Mouse (Mus musculus) heart, embryonic 10.5 days (tissue): ENCODE measurements around the gene Dspp. TPM values are rescaled to one million over a fixed set of nuclear protein-coding genes. Genes with fewer than 3 reads are reported as not detected.
A peak's percentile ranks its signal among the peaks of the same experiment; 100 is the strongest.

ENCODE experiments used
- DNase-seq: peaks from one replicate; pipeline ENCODE4 v3.0.0-alpha.2; 2017; ENCODE audit warnings: low spot score
- H3K27ac ChIP-seq: fragments of 300-500 bp; sonication (generic); 2 replicates; pipeline ENCODE4 v1.5.1; 2016; ENCODE audit warnings: mild to moderate bottlenecking
- H3K27me3 ChIP-seq: fragments of 300-500 bp; sonication (generic); 2 replicates; pipeline ENCODE4 v1.6.1; 2016; ENCODE audit warnings: mild to moderate bottlenecking; ENCODE audit not compliant: poor library complexity, insufficient read depth, severe bottlenecking
- H3K36me3 ChIP-seq: fragments of 300-500 bp; sonication (generic); 2 replicates; pipeline ENCODE4 v1.6.1; 2016; ENCODE audit warnings: mild to moderate bottlenecking, moderate library complexity
- H3K4me1 ChIP-seq: fragments of 300-500 bp; sonication (generic); 2 replicates; pipeline ENCODE4 v1.6.1; 2016; ENCODE audit warnings: mild to moderate bottlenecking
- H3K4me3 ChIP-seq: fragments of 300-500 bp; sonication (generic); 2 replicates; pipeline ENCODE4 v1.5.1; 2016; ENCODE audit warnings: mild to moderate bottlenecking, moderate library complexity
- H3K9me3 ChIP-seq: fragments of 300-500 bp; sonication (generic); 2 replicates; pipeline ENCODE4 v1.6.1; 2016; ENCODE audit warnings: mild to moderate bottlenecking, moderate library complexity
- WGBS: fragments of 180-500 bp; shearing (Covaris S2); methylation state at CpG from one replicate; pipeline ENCODE4 v1.1.7; 2016; 5-methylcytosine and 5-hydroxymethylcytosine counted together
- polyA plus RNA-seq: library from polyadenylated mRNA; unstranded; fragments of >200 nt; fragmentation: Nextera tagmentation; extraction: Ambion mirVana; gene quantifications from 2 replicates; pipeline ENCODE4 v1.2.1, GENCODE M21; 2016

Dspp gene
- polyA plus RNA-seq = not detected in 2 replicates

GRCm38 (mm10) chr5:104170412-104170811, at the start of gene Dspp:
Gene Dspp (plus strand): TSS chr5:104170712.
- no peak within 1 kb of the TSS for H3K4me3 ChIP-seq
- no peaks in the 10 kb centered on the region for H3K9me3 ChIP-seq
- no peaks in the 10 kb centered on the region for H3K36me3 ChIP-seq
- 74% methylated on average over 7 of the region's 7 CpGs for WGBS
- no peaks in the 10 kb centered on the region for H3K27me3 ChIP-seq
- no peak for DNase-seq
- H3K27ac ChIP-seq = no peak within 1 kb of the TSS
- no peaks in the 10 kb centered on the region for H3K4me1 ChIP-seq

- Histone ChIP-seq H3K27ac (no peak overlapping the region), H3K4me3 (no peak overlapping the region), H3K9me3 (no peaks in the 10 kb centered on the region), H3K27me3 (no peaks in the 10 kb centered on the region), H3K4me1 (peaks cover 10% of the 10 kb centered on the region), H3K36me3 (no peaks in the 10 kb centered on the region)
- WGBS = 82% methylated on average over 6 of the region's 6 CpGs
- no peak for DNase-seq
Measured at GRCm38 (mm10) chr5:104124016-104124658, 46.4 kb upstream of the Dspp start.

- 71% methylated on average over 12 of the region's 12 CpGs for WGBS
- no peak overlapping the region for H3K4me3 ChIP-seq
- no peak overlapping the region for H3K27ac ChIP-seq
- no peak for DNase-seq
- no peaks in the 10 kb centered on the region for H3K36me3 ChIP-seq
- peaks cover 10% of the 10 kb centered on the region for H3K4me1 ChIP-seq
- no peaks in the 10 kb centered on the region for H3K27me3 ChIP-seq
- H3K9me3 ChIP-seq = no peaks in the 10 kb centered on the region
Measured at GRCm38 (mm10) chr5:104126561-104127320, 43.8 kb upstream of the Dspp start.

- Histone ChIP-seq H3K9me3 (no peaks in the 10 kb centered on the region), H3K36me3 (no peaks in the 10 kb centered on the region), H3K4me3 (no peak overlapping the region), H3K27me3 (no peaks in the 10 kb centered on the region), H3K4me1 (peaks cover 10% of the 10 kb centered on the region), H3K27ac (no peak overlapping the region)
- DNase-seq = no peak
- WGBS = 74% methylated on average over 1 of the region's 1 CpGs
Measured at GRCm38 (mm10) chr5:104127351-104127750, 43.2 kb upstream of the Dspp start.

GRCm38 (mm10) chr5:104128281-104129031, 42.1 kb upstream of the Dspp start:
- Histone ChIP-seq H3K4me1 (peaks cover 10% of the 10 kb centered on the region), H3K4me3 (no peak overlapping the region), H3K27me3 (no peaks in the 10 kb centered on the region), H3K36me3 (no peaks in the 10 kb centered on the region), H3K27ac (peak overlapping the region; percentile 59), H3K9me3 (no peaks in the 10 kb centered on the region)
- no peak for DNase-seq
- WGBS = 58% methylated on average over 12 of the region's 12 CpGs

- DNase-seq = no peak
- H3K27ac ChIP-seq = no peak overlapping the region
- H3K4me3 ChIP-seq = no peak overlapping the region
- no peaks in the 10 kb centered on the region for H3K9me3 ChIP-seq
- no peaks in the 10 kb centered on the region for H3K27me3 ChIP-seq
- no peaks in the 10 kb centered on the region for H3K36me3 ChIP-seq
- H3K4me1 ChIP-seq = peaks cover 10% of the 10 kb centered on the region
- 85% methylated on average over 4 of the region's 4 CpGs for WGBS
Measured at GRCm38 (mm10) chr5:104130891-104131290, 39.6 kb upstream of the Dspp start.

GRCm38 (mm10) chr5:104131544-104131943, 39.0 kb upstream of the Dspp start:
- Histone ChIP-seq H3K27me3 (no peaks in the 10 kb centered on the region), H3K4me1 (peaks cover 10% of the 10 kb centered on the region), H3K9me3 (no peaks in the 10 kb centered on the region), H3K4me3 (no peak overlapping the region), H3K36me3 (no peaks in the 10 kb centered on the region), H3K27ac (no peak overlapping the region)
- 54% methylated on average over 4 of the region's 4 CpGs for WGBS
- DNase-seq = no peak

- no peaks in the 10 kb centered on the region for H3K27me3 ChIP-seq
- no peak overlapping the region for H3K27ac ChIP-seq
- 66% methylated on average over 4 of the region's 4 CpGs for WGBS
- no peak for DNase-seq
- H3K4me3 ChIP-seq = no peak overlapping the region
- H3K36me3 ChIP-seq = no peaks in the 10 kb centered on the region
- H3K4me1 ChIP-seq = peaks cover 2% of the 10 kb centered on the region; the same call in 1 of the 2 replicates
- H3K9me3 ChIP-seq = no peaks in the 10 kb centered on the region
Measured at GRCm38 (mm10) chr5:104133752-104134151, 36.8 kb upstream of the Dspp start.

- 67% methylated on average over 10 of the region's 10 CpGs for WGBS
- Histone ChIP-seq H3K4me3 (no peak overlapping the region), H3K9me3 (no peaks in the 10 kb centered on the region), H3K27me3 (no peaks in the 10 kb centered on the region), H3K36me3 (no peaks in the 10 kb centered on the region), H3K27ac (no peak overlapping the region), H3K4me1 (no peaks in the 10 kb centered on the region)
- no peak for DNase-seq
Measured at GRCm38 (mm10) chr5:104137920-104138541, 32.5 kb upstream of the Dspp start.

GRCm38 (mm10) chr5:104141067-104141466, 29.4 kb upstream of the Dspp start:
- Histone ChIP-seq H3K4me1 (no peaks in the 10 kb centered on the region), H3K9me3 (no peaks in the 10 kb centered on the region), H3K27me3 (no peaks in the 10 kb centered on the region), H3K36me3 (no peaks in the 10 kb centered on the region), H3K27ac (no peak overlapping the region), H3K4me3 (no peak overlapping the region)
- DNase-seq = peak; percentile 43
- 76% methylated on average over 2 of the region's 2 CpGs for WGBS

- WGBS = 79% methylated on average over 4 of the region's 4 CpGs
- H3K4me3 ChIP-seq = no peak overlapping the region
- DNase-seq = no peak
- H3K36me3 ChIP-seq = no peaks in the 10 kb centered on the region
- no peaks in the 10 kb centered on the region for H3K4me1 ChIP-seq
- H3K27me3 ChIP-seq = no peaks in the 10 kb centered on the region
- H3K9me3 ChIP-seq = no peaks in the 10 kb centered on the region
- no peak overlapping the region for H3K27ac ChIP-seq
Measured at GRCm38 (mm10) chr5:104144057-104144456, 26.5 kb upstream of the Dspp start.

- Histone ChIP-seq H3K9me3 (no peaks in the 10 kb centered on the region), H3K27ac (no peak overlapping the region), H3K27me3 (no peaks in the 10 kb centered on the region), H3K4me3 (no peak overlapping the region), H3K36me3 (no peaks in the 10 kb centered on the region), H3K4me1 (0 out of 2 replicates have a peak, but pooled peaks cover 3% of the 10 kb centered on the region)
- no peak for DNase-seq
- 47% methylated on average over 7 of the region's 7 CpGs for WGBS
Measured at GRCm38 (mm10) chr5:104149349-104149748, 21.2 kb upstream of the Dspp start.
